Mouse (Mus musculus): ENCODE measurements around the gene Astn2.

Gene Astn2

DNA sequence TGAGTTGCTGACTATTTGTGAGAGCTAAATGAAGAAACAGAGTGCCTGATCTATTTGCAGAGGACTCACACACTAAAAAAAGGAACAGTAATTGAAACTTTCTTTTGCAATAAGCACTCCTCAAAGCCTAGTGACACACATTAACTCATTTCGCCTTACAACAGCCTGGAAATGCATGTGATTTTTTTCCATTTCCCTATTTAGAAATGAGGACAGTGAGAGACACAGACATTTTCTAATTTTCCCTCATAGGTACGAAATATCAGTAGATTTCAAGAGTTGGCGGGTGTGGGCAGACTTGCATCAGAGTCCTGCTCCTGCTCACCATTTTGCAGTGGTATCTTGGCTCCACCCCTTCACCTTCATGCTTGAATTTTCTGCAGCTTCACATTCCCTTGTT lies 233.6 kb downstream of the Astn2 start:
- no peak for DNase-seq (ENCODE audit: low spot score in 2 of 2)

DNA sequence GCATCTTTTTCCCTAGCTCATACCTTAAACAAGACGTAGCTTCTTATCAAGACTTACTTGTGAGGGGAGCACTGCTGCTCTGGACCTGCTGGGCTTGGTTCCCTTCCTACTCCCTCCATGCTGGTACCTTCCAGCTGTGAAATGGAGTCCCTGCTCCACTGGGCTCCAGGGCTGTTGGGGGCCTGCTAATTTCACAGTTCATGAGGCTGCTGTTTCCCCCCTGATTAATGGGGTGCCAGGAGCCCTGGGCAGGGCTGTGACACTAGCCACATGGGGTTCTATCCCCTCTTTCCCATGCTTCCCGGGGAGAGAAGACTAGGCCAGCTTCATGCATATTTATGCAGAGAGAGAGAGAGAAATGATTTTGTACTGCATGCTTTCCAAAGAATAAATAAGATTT lies 234.9 kb downstream of the Astn2 start:
- no peak for DNase-seq (ENCODE audit: low spot score in 2 of 2)

GRCm38 (mm10) chr4:66158714-66159113 lies 245.7 kb downstream of the Astn2 start:
- no peak for DNase-seq (ENCODE audit: low spot score in 2 of 2)

DNA sequence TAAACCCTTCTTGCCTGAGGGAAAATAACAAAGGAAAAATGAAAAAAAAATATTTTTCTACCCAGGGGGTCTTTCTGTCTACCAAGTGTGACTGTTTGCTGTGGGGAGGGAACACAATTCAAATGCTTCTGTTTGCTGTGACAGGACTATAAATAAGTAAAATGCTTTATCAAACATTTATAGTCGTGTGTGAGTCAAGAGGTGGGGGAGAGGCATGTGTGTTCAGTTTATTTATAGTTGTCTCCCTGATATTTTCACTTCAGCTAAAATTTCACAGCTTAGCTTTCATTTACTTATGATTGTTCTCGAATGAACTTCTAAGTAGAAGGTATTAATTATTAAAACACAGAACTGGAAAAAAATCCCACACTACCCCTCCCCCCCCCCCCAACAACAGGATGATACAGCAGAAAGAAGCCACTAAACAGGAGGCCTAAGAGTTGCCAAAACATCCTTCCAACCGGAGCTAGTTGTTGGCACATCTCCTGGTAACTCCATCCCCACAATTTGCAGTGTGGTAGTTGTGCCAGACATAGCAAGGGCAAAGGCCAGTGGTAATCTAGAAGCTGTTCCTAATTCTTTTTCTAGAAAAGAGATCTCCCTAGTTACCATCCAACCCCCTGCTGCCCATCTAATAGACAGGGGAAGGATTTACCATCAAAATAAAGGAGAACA lies 246.8 kb downstream of the Astn2 start:
- DNase-seq (ENCODE audit: low spot score in 2 of 2): no peak

- DNase-seq (ENCODE audit: low spot score in 2 of 2): no peak
Measured at GRCm38 (mm10) chr4:66146546-66146945, 257.9 kb downstream of the Astn2 start.

DNA sequence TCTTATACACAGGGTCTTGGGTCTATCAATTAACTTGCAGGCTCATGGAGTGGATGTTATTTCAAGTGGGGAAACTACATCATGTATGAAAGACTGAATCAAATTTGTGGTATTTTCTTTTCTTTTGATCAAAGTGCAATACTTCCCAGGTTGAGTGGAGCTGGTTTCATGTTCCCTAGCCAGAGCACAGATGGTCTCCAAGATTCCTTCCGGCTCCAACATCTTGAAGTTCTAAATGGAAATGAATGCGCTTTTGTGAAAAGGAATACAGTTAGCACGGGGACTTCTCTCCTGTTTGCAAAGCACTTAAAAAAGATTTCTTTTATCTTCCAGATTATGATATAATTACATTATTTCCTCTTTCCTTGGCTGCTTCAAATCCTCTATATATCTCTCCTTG lies 278.2 kb downstream of the Astn2 start:
- no peak for DNase-seq (ENCODE audit: low spot score in 2 of 2)

DNA sequence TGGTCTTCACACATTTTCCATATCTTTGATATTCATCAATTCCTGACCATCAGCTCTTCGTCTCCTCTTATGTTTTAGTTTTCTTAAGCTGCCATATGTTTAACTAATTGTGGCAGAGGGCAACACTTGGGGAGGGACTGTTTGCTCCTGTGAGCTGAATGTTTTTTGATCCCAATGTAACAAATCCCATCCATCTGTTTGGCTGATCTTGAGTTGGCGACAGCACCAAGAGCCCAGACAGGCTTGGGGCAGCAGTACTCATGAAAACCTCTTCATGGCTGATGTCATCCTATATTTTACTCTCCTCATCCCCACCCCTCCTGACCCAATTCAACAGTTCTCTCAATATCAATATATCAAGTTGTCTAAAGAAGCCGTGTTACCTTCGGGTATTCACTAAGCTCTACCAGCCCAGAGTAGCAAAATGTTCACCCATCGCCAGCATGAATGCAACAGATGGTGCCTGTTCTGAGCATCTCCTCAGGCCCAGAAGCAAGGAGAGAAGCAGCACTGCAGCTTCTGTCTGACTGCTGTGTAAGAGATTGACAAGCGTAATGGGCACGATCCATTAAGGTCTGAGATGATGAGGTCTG lies 281.5 kb downstream of the Astn2 start:
- DNase-seq (ENCODE audit: low spot score in 2 of 2): no peak

DNA sequence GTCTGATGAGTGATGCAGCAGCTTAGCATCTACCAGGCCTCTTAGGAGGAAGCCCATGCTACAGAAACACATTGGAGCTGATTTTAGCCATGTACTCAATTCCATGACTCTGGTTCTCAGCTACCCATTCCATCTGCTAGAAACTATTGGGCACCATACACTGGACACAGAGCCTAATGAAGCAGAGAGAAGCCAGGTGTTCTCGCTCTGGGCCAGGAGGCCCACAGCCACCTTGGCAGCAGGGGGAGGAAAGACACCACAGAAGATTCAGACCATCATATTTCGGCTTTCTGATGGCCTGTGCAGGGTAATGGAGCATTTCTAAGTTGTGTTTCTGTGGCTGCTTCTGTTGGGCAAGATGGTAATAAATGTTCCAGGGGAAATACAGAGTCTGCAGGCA lies 290.2 kb downstream of the Astn2 start:
- DNase-seq (ENCODE audit: low spot score in 2 of 2): no peak

DNA sequence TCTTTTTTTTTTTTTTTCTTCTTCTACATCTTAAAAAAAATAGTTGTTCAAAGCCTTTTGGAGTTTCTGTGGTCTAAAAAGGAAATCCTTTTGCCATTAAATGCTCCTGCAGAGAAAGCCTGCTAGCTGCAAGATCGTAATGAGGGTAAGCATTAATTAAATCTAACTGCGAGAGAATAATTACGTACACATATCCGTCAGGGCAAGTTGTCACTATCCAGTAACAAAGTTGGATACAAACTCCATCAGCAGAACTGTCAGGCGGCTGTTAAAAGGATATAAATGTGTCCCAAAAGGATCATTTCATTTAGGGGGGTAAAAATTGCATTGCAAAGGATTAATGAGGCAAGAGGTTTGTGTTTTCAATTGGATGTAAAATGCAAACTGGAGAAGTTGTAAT lies 302.4 kb downstream of the Astn2 start:
- DNase-seq (ENCODE audit: low spot score in 2 of 2): no peak

- no peak for DNase-seq (ENCODE audit: low spot score in 2 of 2)
Measured at GRCm38 (mm10) chr4:66097629-66098028, 306.8 kb downstream of the Astn2 start.

DNA sequence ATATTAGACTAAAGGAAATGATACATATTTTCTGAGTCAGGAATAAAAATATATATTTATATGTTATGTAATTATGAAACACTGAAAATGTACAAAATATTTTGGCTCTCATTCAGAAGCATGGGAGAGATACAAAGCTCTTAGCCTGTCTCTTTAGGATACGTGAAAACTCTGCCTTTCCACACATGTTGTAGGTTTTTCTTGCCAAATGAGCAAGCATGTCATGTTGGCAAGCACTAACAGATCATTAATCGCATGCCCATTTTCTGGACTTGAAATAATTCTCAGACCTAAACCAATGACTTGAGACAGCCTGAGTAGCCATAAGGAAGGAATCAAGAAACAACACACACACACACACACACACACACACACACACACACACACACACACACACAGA lies 308.3 kb downstream of the Astn2 start:
- no peak for DNase-seq (ENCODE audit: low spot score in 2 of 2)

DNA sequence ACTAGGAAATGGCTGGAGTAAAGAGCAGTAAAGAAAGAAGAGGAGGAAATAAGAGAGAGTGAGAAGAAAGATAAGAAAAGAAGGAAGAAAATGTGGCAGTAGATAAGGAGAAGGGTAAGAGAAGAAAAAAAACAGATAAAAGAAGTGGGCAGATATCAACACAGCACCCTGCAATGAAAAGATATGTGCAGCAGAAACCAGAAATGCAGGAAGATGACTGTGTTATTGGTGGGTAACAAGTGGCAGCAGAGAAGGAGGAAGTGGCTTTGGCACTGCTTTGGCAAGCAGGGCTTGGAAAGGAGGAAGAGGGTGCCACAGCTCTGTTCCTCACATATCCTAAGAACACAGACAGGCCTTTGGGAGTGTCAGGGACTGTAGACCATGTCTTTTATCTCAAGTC lies 347.2 kb downstream of the Astn2 start:
- DNase-seq (ENCODE audit: low spot score in 2 of 2): no peak

DNA sequence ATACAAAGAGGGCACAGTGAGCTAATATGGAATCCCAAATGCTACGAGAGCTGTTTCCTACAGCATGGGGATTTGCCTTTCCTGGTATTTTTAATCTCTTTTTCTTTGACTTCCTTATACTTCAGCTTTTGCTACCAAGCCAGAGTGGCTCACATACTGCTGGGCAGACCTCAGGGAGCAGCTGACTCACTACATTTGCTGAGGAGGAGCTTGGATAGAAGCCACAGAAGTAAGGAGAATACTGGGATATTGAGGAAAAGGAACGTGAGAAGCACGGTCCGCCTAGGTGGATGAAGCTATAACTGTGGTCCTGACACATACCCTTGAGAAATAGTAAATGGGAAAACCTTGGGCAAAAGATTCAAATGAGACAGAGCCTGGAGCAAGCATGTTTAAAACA lies 348.7 kb downstream of the Astn2 start:
- no peak for DNase-seq (ENCODE audit: low spot score in 2 of 2)

DNA sequence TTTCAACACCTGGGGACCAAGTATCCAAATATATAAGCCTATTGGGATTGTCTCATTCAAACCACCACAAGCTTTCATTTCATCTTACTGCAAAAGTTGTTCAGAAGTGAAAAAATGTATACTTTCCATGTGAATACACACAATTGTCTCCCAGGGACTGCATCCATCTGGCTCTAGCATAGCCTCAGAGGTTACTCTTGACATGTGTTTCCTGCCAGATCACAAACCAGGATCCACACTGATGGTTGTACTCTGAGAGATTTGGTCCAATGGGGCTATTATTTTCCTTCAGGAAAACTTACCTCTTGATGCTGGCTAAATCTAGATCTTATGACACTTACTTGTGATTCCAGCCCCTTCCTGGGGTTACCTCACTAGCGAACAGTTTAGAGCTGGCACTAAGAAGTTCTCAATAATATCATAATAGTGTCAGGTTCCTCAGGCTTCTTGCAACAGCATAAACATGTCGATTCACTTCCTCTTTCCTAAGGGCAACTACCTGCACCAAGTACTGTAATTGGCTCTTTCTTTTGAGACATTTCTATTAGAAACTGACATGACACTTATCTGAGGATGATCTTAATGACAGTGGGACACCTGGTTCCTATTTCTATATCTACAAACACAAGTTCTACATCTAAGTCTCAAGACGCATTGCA lies 361.3 kb downstream of the Astn2 start:
- DNase-seq (ENCODE audit: low spot score in 2 of 2): no peak

GRCm38 (mm10) chr4:66033826-66034225 lies 370.6 kb downstream of the Astn2 start:
- DNase-seq (ENCODE audit: low spot score in 2 of 2): no peak

- DNase-seq (ENCODE audit: low spot score in 2 of 2): no peak
Measured at GRCm38 (mm10) chr4:66031320-66031870, 373.0 kb downstream of the Astn2 start.

DNA sequence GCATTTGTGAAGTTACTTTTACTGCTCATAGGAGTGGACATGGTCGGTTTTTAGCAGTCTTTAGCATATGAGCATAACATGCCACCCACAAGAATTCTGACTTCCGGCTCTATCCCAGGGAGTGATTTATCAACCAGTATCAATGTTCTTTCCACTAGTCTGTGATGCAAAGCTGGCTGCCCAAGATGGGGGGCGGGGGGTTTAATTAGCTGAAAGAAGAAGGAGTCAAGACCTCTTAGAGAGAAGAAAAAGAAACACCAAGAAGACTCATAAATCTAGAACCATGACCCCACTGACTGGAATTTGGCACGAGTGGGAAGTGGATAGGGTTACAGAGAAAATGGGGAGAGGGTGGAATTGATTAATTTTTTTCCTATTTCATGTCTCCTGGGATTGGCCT lies 374.5 kb downstream of the Astn2 start:
- DNase-seq (ENCODE audit: low spot score in 2 of 2): no peak

DNA sequence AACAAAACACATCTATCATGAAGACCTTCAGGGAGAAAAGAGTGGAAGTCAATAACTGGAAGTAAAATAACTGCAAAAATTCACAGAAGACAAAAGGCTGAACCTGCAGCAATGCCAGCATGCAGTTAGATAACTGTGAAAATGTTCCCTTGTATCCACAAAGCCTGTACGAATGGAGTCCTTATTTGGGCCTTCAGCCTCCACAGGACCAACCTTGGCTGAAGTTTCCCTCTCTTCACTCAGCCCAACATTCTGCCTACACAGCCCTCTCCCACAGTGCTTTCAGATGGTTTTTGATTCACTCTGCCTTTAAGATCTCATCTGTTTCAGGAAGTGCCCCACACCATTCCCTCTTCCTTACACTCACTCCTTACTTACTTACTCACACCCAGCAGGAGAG lies 376.5 kb downstream of the Astn2 start:
- DNase-seq (ENCODE audit: low spot score in 2 of 2): no peak

GRCm38 (mm10) chr4:66025393-66026062 lies 378.9 kb downstream of the Astn2 start:
- DNase-seq (ENCODE audit: low spot score in 2 of 2): no peak

- no peak for DNase-seq (ENCODE audit: low spot score in 2 of 2)
Measured at GRCm38 (mm10) chr4:66002936-66003335, 401.5 kb downstream of the Astn2 start.

GRCm38 (mm10) chr4:65983643-65984042 lies 420.8 kb downstream of the Astn2 start:
- DNase-seq (ENCODE audit: low spot score in 2 of 2): no peak

- DNase-seq (ENCODE audit: low spot score in 2 of 2): no peak
Measured at GRCm38 (mm10) chr4:65982882-65983281, 421.5 kb downstream of the Astn2 start.

DNA sequence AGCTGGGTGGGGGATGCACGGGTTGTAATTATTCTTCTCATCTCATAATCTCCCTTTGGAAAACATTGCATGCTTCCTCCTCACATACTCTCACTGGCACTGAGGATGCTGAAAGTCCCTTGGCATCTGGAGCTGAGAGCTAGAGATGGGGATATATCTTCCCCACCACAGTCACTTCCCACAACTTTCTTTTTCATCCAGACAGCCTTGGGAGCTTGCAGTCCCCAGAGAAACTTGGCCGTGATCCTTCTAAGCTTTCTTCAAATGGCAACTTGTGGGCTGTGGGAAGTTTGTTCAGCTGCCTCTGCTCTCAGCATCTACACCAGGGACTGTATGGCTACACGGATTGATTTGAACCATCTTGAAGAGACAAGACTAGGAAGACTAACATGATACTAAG lies 428.2 kb downstream of the Astn2 start:
- no peak for DNase-seq (ENCODE audit: low spot score in 2 of 2)

Data from urinary bladder, postnatal 4 days (tissue).